Mouse (Mus musculus): ENCODE results near the gene Cpsf6. TPM values are rescaled to one million over a fixed set of nuclear protein-coding genes. Genes with fewer than 3 reads are reported as not detected.

The Cpsf6 gene
- total RNA-seq, 2 experiments from 2014 or later, result 94.5 to 120 TPM

- no peak for DNase-seq (ENCODE audit: low spot score in 2 of 2)
- intact Hi-C loops (cut with DNase I), result no loop called here
Observed at GRCm38 (mm10) chr10:117415364-117416057, 35.7 kb upstream of the Cpsf6 start.

GRCm38 (mm10) chr10:117414726-117415125 is 34.9 kb upstream of the Cpsf6 start:
- DNase-seq (ENCODE audit: low spot score in 2 of 2), result no peak
- intact Hi-C loops (cut with DNase I), result no loop called here

GRCm38 (mm10) chr10:117413562-117414527 is 34.0 kb upstream of the Cpsf6 start:
- DNase-seq (ENCODE audit: low spot score in 2 of 2), result no peak
- intact Hi-C loops (cut with DNase I), result no loop called here

DNA sequence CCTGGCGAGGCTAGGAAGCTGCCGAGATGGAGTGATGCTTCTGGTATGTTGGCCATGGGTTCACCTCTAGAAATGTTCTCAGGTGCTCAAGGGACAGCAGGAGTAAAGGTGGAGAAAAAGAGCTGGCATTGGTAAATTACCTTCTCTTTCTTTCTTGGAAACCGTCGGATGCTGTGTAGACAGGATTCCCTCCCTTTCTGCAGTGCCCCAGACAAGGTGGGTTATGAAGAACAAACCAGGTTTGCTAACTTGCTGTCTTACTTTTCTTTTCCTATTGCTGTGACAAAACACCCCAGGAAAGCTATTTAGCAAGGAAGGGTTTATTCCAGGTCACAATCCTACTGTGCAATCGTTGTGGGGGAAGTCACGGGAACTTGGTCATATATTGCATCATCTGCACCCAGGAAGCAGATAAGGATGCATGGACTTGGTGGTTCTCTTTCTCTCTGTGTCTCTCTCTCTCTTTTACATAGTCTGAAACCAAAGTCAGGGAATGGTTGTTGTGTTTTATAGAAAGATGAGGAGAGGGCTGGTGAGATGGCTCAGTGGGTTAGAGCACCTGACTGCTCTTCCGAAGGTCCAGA is 32.8 kb upstream of the Cpsf6 start:
- intact Hi-C loops (cut with DNase I), result no loop called here
- no peak for DNase-seq (ENCODE audit: low spot score in 2 of 2)

- intact Hi-C loops (cut with DNase I), result no loop called here
- DNase-seq (ENCODE audit: low spot score in 2 of 2), result no peak
Observed at GRCm38 (mm10) chr10:117411716-117412473, 32.1 kb upstream of the Cpsf6 start.

DNA sequence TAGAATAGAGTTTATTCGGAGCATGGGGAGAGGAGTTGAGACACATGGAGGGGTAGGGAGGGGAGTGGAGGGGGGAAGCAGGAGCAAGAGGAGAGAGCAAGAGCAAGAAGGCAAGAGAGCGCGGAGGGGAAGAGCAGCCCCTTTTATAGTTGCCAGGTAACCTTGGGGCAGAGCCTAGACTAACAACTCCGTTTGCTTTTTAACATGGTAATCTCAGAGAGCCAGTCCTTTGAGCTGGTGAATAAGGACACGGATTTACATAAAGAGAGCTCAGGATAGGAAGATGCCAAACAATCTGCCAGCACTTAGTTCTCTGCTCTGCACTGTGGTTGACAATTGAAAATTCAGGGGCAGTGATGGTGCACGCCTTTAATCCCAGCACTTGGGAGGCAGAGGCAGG is 31.3 kb upstream of the Cpsf6 start:
- intact Hi-C loops (cut with DNase I), result no loop called here
- DNase-seq (ENCODE audit: low spot score in 2 of 2), result no peak

GRCm38 (mm10) chr10:117410481-117411048 is 30.8 kb upstream of the Cpsf6 start:
- intact Hi-C loops (cut with DNase I), result no loop called here
- no peak for DNase-seq (ENCODE audit: low spot score in 2 of 2)

- no peak for DNase-seq (ENCODE audit: low spot score in 2 of 2)
- intact Hi-C loops (cut with DNase I), result no loop called here
Observed at GRCm38 (mm10) chr10:117409373-117410354, 29.8 kb upstream of the Cpsf6 start.

GRCm38 (mm10) chr10:117408545-117409372 is 28.9 kb upstream of the Cpsf6 start:
- DNase-seq (ENCODE audit: low spot score in 2 of 2), result no peak
- intact Hi-C loops (cut with DNase I), result no loop called here

GRCm38 (mm10) chr10:117407734-117408288 is 28.0 kb upstream of the Cpsf6 start:
- intact Hi-C loops (cut with DNase I), result no loop called here
- no peak for DNase-seq (ENCODE audit: low spot score in 2 of 2)

DNA sequence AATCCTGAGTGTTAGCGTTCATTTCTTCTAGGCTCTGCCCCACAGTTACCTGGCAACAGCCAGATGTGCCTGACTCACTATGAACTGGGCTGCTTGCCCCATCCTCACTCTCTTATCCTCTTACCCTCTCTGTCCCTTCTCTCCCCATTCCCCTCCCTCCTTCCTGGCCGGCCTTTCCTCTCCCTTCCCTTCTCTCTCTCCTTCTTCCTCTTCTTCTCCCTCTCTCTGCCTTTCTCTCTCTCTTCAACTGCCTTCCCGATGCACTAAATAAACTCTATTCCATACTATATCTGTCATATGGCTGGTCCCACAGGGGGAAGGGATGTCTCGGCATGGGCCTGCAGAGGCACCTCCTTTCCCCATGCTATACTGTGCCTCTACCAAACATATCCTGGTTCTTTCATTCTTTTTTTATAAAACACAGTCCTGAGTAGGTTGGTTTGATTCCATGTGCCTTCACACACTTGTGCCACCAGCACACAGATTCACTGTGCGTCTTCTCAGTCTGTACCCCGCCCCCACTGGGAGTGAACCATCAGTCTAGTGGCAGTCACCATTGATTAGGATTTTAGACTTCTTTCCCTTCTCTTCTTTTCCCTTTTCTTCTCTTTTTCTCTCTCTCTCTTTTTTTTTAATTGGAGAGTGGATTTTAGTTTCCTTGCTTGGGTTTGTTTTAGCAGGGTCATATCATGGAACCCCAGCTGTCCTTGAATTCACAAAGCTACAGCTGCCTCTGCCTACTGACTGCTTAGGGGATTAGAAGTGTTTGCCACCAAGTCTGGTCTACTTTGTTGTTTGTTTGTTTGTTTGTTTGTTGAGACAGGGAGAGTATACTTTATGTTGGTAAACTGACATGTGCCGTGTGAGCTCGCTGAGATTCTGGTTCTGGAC is 27.3 kb upstream of the Cpsf6 start:
- no peak for DNase-seq (ENCODE audit: low spot score in 2 of 2)
- intact Hi-C loops (cut with DNase I), result no loop called here

- no peak for DNase-seq (ENCODE audit: low spot score in 2 of 2)
- intact Hi-C loops (cut with DNase I), result no loop called here
Observed at GRCm38 (mm10) chr10:117406283-117406588, 26.4 kb upstream of the Cpsf6 start.

GRCm38 (mm10) chr10:117405526-117406282 is 25.9 kb upstream of the Cpsf6 start:
- intact Hi-C loops (cut with DNase I), result no loop called here
- DNase-seq (ENCODE audit: low spot score in 2 of 2), result no peak

DNA sequence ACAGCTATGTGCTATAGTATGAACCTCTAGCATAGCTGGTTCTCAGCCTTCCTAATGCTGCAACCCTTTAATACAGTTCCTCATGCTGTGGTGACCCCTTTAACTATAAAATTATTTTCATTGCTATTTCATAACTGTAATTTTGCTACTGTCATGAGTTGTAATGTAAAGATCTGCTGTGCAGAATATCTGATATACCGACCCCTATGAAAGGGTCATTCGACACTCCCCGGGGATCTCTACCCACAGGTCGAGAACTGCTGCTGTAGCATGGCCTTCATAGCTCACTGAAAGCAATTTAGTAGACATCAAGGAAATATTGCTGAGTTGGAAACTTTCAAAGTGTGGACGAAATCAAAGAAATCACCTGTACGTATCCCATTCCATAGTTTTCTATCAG is 24.6 kb upstream of the Cpsf6 start:
- no peak for DNase-seq (ENCODE audit: low spot score in 2 of 2)
- intact Hi-C loops (cut with DNase I), result no loop called here

GRCm38 (mm10) chr10:117403344-117403953 is 23.6 kb upstream of the Cpsf6 start:
- intact Hi-C loops (cut with DNase I), result no loop called here
- no peak for DNase-seq (ENCODE audit: low spot score in 2 of 2)
